Mouse (Mus musculus): ENCODE measurements at regions not wholly inside any gene's neighbourhood (a gene's known extent, or its start where the extent isn't known, plus 50 kb on each side); places are given as distances from the start of the nearest gene placed in this dataset.

GRCm38 (mm10) chr12:57960171-57960570 lies 251.4 kb upstream of the Sstr1 start:
- TF ChIP-seq ZMIZ1 (IDR thresholded peaks at IDR 0.05; ENCODE audit: low read depth, low read length) (no peak), POLR2A (IDR thresholded peaks at IDR 0.05; ENCODE audit: low read depth, low read length) (no peak), ZC3H11A (IDR thresholded peaks at IDR 0.05; ENCODE audit: low read depth, low read length) (no peak), USF2 (conservative IDR thresholded peaks at IDR 0.05; ENCODE audit: low read depth, low read length) (no peak), POLR2AphosphoS2 (IDR thresholded peaks at IDR 0.05; ENCODE audit: low read depth, low read length) (no peak), JUN (IDR thresholded peaks at IDR 0.05; ENCODE audit: insufficient read depth, low read depth, low read length) (no peak), CHD1 (IDR thresholded peaks at IDR 0.05; ENCODE audit: low read depth, low read length) (no peak)
